8 mouse cellular contexts compared by ENCODE assay signal in genomic region chr17:5084139-5084538, GRCm38 (mm10).
DNase-seq lines count a peak whose midpoint lies in the region; ATAC-seq and TF ChIP-seq lines count a peak whose summit lies in the region.

No protein-coding gene starts in this region.

- no peaks in the 10 kb centered on the region for H3K36me3 ChIP-seq in hindbrain, embryonic 15.5 days

- no peaks in the 10 kb centered on the region for H3K9me3 ChIP-seq in hindbrain, embryonic 15.5 days

- ATAC-seq in hindbrain, embryonic 15.5 days (ENCODE audit: low FRiP score, low read depth) = no peak
- no peak for ATAC-seq in activated CD4-positive, CD25-positive, alpha-beta regulatory T cell, adult 4 months
- no peak for ATAC-seq in megakaryocyte progenitor cell, adult 5-6 weeks (replicated peaks; ENCODE audit: poor library complexity)

- peak; percentile 65 for DNase-seq in layer of hippocampus, adult 11-12 months (ENCODE audit: low spot score)
- DNase-seq in layer of hippocampus, postnatal 25 days (ENCODE audit: extremely low spot score in 1 of 2, low spot score in 1 of 2) = no peak
- DNase-seq in cerebellum, adult 18-20 months = peak; percentile 77 to 86
- DNase-seq in kidney, adult 18-20 months = no peak

- no peak for TF ChIP-seq CTCF in olfactory bulb, adult 2 months (IDR thresholded peaks at IDR 0.05; ENCODE audit: insufficient read depth, low read depth, low read length)

- H3K27me3 ChIP-seq in hindbrain, embryonic 15.5 days = no peaks in the 10 kb centered on the region

- TF ChIP-seq POLR2A in olfactory bulb, adult 2 months (IDR thresholded peaks at IDR 0.05; ENCODE audit: insufficient read depth, low read depth, low read length) = no peak

- no peak overlapping the region for H3K4me2 ChIP-seq in hindbrain, embryonic 15.5 days

- H3K4me3 ChIP-seq in hindbrain, embryonic 15.5 days = no peak overlapping the region
- no peak overlapping the region for H3K4me3 ChIP-seq in olfactory bulb, adult 2 months (ENCODE audit: insufficient read depth, low read depth, low read length)

- peak overlapping the region; percentile 49; the same call in 1 of the 2 replicates for H3K27ac ChIP-seq in hindbrain, embryonic 15.5 days (replicated peaks)
- H3K27ac ChIP-seq in olfactory bulb, adult 2 months (ENCODE audit: insufficient read depth, low read depth, low read length) = 0 out of 2 replicates have a peak overlapping the region, but pooled peaks have one; percentile 5

- H3K4me1 ChIP-seq in hindbrain, embryonic 15.5 days (replicated peaks) = peaks cover 78% of the 10 kb centered on the region
- H3K4me1 ChIP-seq in olfactory bulb, adult 2 months (ENCODE audit: control insufficient read depth, insufficient read depth, low read length) = peaks cover 43% of the 10 kb centered on the region

- H3K9ac ChIP-seq in hindbrain, embryonic 15.5 days = no peak overlapping the region

- 42% methylated on average over 8 of the region's 8 CpGs for WGBS in hindbrain, embryonic 15.5 days
- 24% methylated on average over 8 of the region's 8 CpGs for WGBS in olfactory bulb, adult 2 months

Comparison
In these comparisons a context has a peak if more than half of its experiments do, and no peak if none do; other contexts are left out.
1. DNase-seq: peak in layer of hippocampus, adult 11-12 months (single experiment) and cerebellum, adult 18-20 months (2 of 2); none in layer of hippocampus, postnatal 25 days (0 of 2) and kidney, adult 18-20 months (single experiment).